Mouse (Mus musculus): Measurements from ENCODE around the gene Lingo4.

DNA sequence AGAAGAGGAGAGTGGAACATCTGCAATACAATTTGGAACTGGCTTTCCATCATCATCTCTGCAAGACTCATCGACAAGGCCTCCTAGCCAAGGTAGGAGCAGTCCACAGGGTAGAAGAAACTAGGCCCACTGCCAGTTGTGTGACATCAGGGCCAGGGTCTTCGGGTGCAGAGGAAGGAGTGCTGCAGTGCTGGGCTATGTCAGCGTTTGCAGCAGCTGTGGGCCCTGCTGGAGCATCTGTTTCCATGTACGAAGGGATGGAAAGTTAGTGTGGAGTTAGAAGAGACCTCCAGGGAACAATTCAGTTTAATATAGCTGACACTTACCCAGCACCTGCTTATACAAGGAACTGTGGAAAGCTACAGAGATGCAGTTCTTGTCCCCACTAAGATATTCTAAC lies 5.3 kb upstream of the Lingo4 start:
- TF ChIP-seq CTCF (IDR thresholded peaks at IDR 0.05) (no peak), POLR2A (IDR thresholded peaks at IDR 0.05; ENCODE audit: insufficient read depth, low read depth, low read length) (no peak), EP300 (IDR thresholded peaks at IDR 0.05; ENCODE audit: insufficient read depth, low read depth, low read length) (no peak)
